In the genomic region with DNA sequence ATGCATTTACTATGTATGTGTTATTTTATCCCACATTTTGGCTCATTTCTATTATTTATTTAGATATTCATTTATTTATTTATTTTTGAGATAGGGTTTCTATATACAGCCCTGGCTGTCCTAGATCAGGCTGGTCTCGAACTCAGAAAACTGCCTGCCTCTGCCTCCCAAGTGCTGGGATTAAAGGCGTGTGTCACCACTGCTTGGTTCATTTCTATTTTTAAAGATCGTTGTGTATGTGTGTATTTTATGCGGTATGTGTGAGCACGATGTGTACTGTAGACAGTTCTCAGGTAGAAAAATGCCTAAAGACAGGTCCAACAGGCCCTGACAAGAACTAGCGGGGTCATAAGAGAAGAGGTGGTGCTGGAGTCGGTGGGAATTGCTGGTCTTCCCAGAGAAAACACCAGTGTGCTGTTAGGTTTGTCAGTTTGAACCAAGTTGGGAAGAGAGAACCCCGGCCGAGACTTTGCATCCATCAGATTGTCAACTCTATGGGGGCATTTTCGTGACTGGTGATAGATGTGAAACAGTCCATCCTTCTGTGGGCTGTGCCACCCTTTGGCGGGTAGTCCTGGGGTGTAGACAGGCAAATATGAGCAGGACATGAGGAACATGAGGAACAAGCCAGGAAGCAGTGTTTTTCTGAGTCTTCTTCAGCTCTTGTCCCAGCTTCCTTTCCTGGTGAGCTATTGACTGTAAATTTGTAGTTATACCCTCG, we compare ENCODE assay signal across 8 mouse cellular contexts. TPM values are rescaled to one million over a fixed set of nuclear protein-coding genes. Genes with fewer than 3 reads are reported as not detected.
DNase-seq lines count a peak whose midpoint lies in the region; ATAC-seq and TF ChIP-seq lines count a peak whose summit lies in the region.
"Had no signal": no experiment of that assay in that cellular context is flagged by ENCODE, and none has a peak within 500 bp of the region (broad histone marks: within the 10 kb centered on the region; RNA-seq: fewer than 3 reads in every experiment).

No protein-coding gene starts in this region.

- peak overlapping the region; percentile 65; the same call in 1 of the 2 replicates for H3K4me2 ChIP-seq in lung, embryonic 15.5 days
- peak overlapping the region; percentile 55; the same call in 1 of the 2 replicates for H3K4me2 ChIP-seq in forebrain, embryonic 11.5 days (ENCODE audit: low read depth, low read length, severe bottlenecking)
- H3K4me2 ChIP-seq in intestine, postnatal 0 days (replicated peaks; ENCODE audit: low read depth) = 0 out of 2 replicates have a peak overlapping the region, but pooled peaks have one; percentile 64
- H3K4me2 ChIP-seq in stomach, embryonic 14.5 days (replicated peaks; ENCODE audit: low read depth, low read length) = peak overlapping the region; percentile 51; the same call in 1 of the 2 replicates
- no peak overlapping the region for H3K4me2 ChIP-seq in lung, postnatal 0 days (replicated peaks; ENCODE audit: low read depth, low read length)

- no peaks in the 10 kb centered on the region for H3K9me3 ChIP-seq in lung, embryonic 15.5 days
- H3K9me3 ChIP-seq in forebrain, embryonic 11.5 days (ENCODE audit: control insufficient read depth, low read length) = no peaks in the 10 kb centered on the region
- H3K9me3 ChIP-seq in intestine, postnatal 0 days (ENCODE audit: control insufficient read depth) = no peaks in the 10 kb centered on the region
- H3K9me3 ChIP-seq in stomach, embryonic 14.5 days (ENCODE audit: control insufficient read depth, low read depth, low read length) = no peaks in the 10 kb centered on the region
- H3K9me3 ChIP-seq in lung, postnatal 0 days (ENCODE audit: low read length) = no peaks in the 10 kb centered on the region

- H3K9ac ChIP-seq in lung, embryonic 15.5 days = no peak overlapping the region
- no peak overlapping the region for H3K9ac ChIP-seq in forebrain, embryonic 11.5 days (ENCODE audit: low read length)
- no peak overlapping the region for H3K9ac ChIP-seq in intestine, postnatal 0 days (ENCODE audit: low read depth, low read length)
- no peak overlapping the region for H3K9ac ChIP-seq in stomach, embryonic 14.5 days (replicated peaks; ENCODE audit: low read depth, low read length)
- H3K9ac ChIP-seq in lung, postnatal 0 days (replicated peaks; ENCODE audit: low read depth) = no peak overlapping the region

- no peak for ATAC-seq in lung, embryonic 15.5 days (ENCODE audit: borderline replicate concordance, extremely low read depth, low FRiP score, low TSS enrichment)
- no peak for ATAC-seq in forebrain, embryonic 11.5 days (replicated peaks; ENCODE audit: low FRiP score)
- no peak for ATAC-seq in intestine, postnatal 0 days
- no peak for ATAC-seq in stomach, embryonic 14.5 days (ENCODE audit: insufficient number of reproducible peaks, insufficient read depth, low FRiP score, low read depth)
- ATAC-seq in lung, postnatal 0 days = no peak

- 72% methylated on average over 12 of the region's 12 CpGs for WGBS in lung, embryonic 15.5 days
- 82% methylated on average over 12 of the region's 12 CpGs for WGBS in forebrain, embryonic 11.5 days
- 81% methylated on average over 12 of the region's 12 CpGs for WGBS in intestine, postnatal 0 days
- 72% methylated on average over 12 of the region's 12 CpGs for WGBS in stomach, embryonic 14.5 days
- 68% methylated on average over 12 of the region's 12 CpGs for WGBS in lung, postnatal 0 days

- no peak for TF ChIP-seq EP300 in lung, postnatal 0 days (IDR thresholded peaks at IDR 0.05)

- H3K27ac ChIP-seq in lung, embryonic 15.5 days = no peak overlapping the region
- no peak overlapping the region for H3K27ac ChIP-seq in forebrain, embryonic 11.5 days (ENCODE audit: low read depth, low read length)
- no peak overlapping the region for H3K27ac ChIP-seq in intestine, postnatal 0 days (ENCODE audit: low read depth, low read length)
- no peak overlapping the region for H3K27ac ChIP-seq in stomach, embryonic 14.5 days (ENCODE audit: low read length)
- H3K27ac ChIP-seq in lung, postnatal 0 days (ENCODE audit: low read length) = no peak overlapping the region

- no peak for TF ChIP-seq CTCF in intestine, postnatal 0 days (IDR thresholded peaks at IDR 0.05; ENCODE audit: low read depth)
- TF ChIP-seq CTCF in lung, postnatal 0 days (IDR thresholded peaks at IDR 0.05) = no peak

- peaks cover 14% of the 10 kb centered on the region for H3K4me1 ChIP-seq in lung, embryonic 15.5 days
- H3K4me1 ChIP-seq in forebrain, embryonic 11.5 days (replicated peaks; ENCODE audit: control insufficient read depth, insufficient read depth, low read length) = no peaks in the 10 kb centered on the region
- no peaks in the 10 kb centered on the region; the same call in 1 of the 2 replicates for H3K4me1 ChIP-seq in intestine, postnatal 0 days (replicated peaks; ENCODE audit: control insufficient read depth, insufficient read depth, low read length)
- H3K4me1 ChIP-seq in stomach, embryonic 14.5 days (ENCODE audit: control insufficient read depth, insufficient read depth, low read length) = peaks cover 6% of the 10 kb centered on the region; the same call in 1 of the 2 replicates
- H3K4me1 ChIP-seq in lung, postnatal 0 days (ENCODE audit: insufficient read depth, low read depth, low read length) = no peaks in the 10 kb centered on the region

- no peaks in the 10 kb centered on the region for H3K36me3 ChIP-seq in lung, embryonic 15.5 days
- H3K36me3 ChIP-seq in forebrain, embryonic 11.5 days (ENCODE audit: control insufficient read depth, insufficient read depth, low read length) = no peaks in the 10 kb centered on the region
- no peaks in the 10 kb centered on the region for H3K36me3 ChIP-seq in intestine, postnatal 0 days (ENCODE audit: control insufficient read depth, insufficient read depth)
- H3K36me3 ChIP-seq in stomach, embryonic 14.5 days (ENCODE audit: control insufficient read depth, insufficient read depth, low read length) = no peaks in the 10 kb centered on the region
- H3K36me3 ChIP-seq in lung, postnatal 0 days (ENCODE audit: insufficient read depth, low read length) = no peaks in the 10 kb centered on the region

- DNase-seq in lung, postnatal 10 days = no peak
- no peak for DNase-seq in forebrain, embryonic 11.5 days (ENCODE audit: low spot score)
- DNase-seq in lung, postnatal 0 days (ENCODE audit: low spot score) = no peak
- no peak for DNase-seq in frontal cortex, postnatal 10 days (ENCODE audit: low spot score in 2 of 2)

- no peak overlapping the region; the same call in 1 of the 2 replicates for H3K4me3 ChIP-seq in lung, embryonic 15.5 days
- no peak overlapping the region; the same call in 1 of the 2 replicates for H3K4me3 ChIP-seq in forebrain, embryonic 11.5 days (ENCODE audit: low read depth, low read length)
- H3K4me3 ChIP-seq in intestine, postnatal 0 days (ENCODE audit: low read depth, low read length) = no peak overlapping the region
- H3K4me3 ChIP-seq in stomach, embryonic 14.5 days (ENCODE audit: low read depth, low read length) = no peak overlapping the region
- H3K4me3 ChIP-seq in lung, postnatal 0 days (ENCODE audit: low read depth, low read length) = no peak overlapping the region

- H3K27me3 ChIP-seq in lung, embryonic 15.5 days = no peaks in the 10 kb centered on the region
- H3K27me3 ChIP-seq in forebrain, embryonic 11.5 days (ENCODE audit: control insufficient read depth, insufficient read depth, low read length) = no peaks in the 10 kb centered on the region
- H3K27me3 ChIP-seq in intestine, postnatal 0 days (replicated peaks; ENCODE audit: control insufficient read depth, insufficient read depth, low read length) = no peaks in the 10 kb centered on the region
- H3K27me3 ChIP-seq in stomach, embryonic 14.5 days (ENCODE audit: control insufficient read depth, insufficient read depth, low read length) = no peaks in the 10 kb centered on the region
- H3K27me3 ChIP-seq in lung, postnatal 0 days (replicated peaks; ENCODE audit: insufficient read depth, low read length) = no peaks in the 10 kb centered on the region

RNA-seq across cellular contexts. Expression of a gene that starts 8.3 kb away (rescaled TPM):
- polyA plus RNA-seq in lung, embryonic 15.5 days (2015; fragmentation: Nextera tagmentation; extraction: Ambion mirVana) = 0.15 and 0.16 TPM in 2 replicates
- polyA plus RNA-seq in forebrain, embryonic 11.5 days (2014; fragmentation: Nextera tagmentation; extraction: Ambion mirVana) = not detected in 2 replicates
- 0.21 and 0.27 TPM in 2 replicates for polyA plus RNA-seq in intestine, postnatal 0 days (2015; fragmentation: Nextera tagmentation; extraction: Ambion mirVana)
- not detected in 2 replicates for polyA plus RNA-seq in stomach, embryonic 14.5 days (2014; fragmentation: Nextera tagmentation; extraction: Ambion mirVana)
- polyA plus RNA-seq in lung, postnatal 0 days (2015; fragmentation: Nextera tagmentation; extraction: Ambion mirVana) = 0.41 and 0.50 TPM in 2 replicates

RNA-seq across cellular contexts. Expression of a gene that starts 28.8 kb away (rescaled TPM):
- polyA plus RNA-seq in lung, embryonic 15.5 days (2015; fragmentation: Nextera tagmentation; extraction: Ambion mirVana) = not detected in 2 replicates
- not detected in 2 replicates for polyA plus RNA-seq in forebrain, embryonic 11.5 days (2014; fragmentation: Nextera tagmentation; extraction: Ambion mirVana)
- polyA plus RNA-seq in intestine, postnatal 0 days (2015; fragmentation: Nextera tagmentation; extraction: Ambion mirVana) = 0.25 TPM in 1 of 2 replicates, not detected in the other
- not detected in 2 replicates for polyA plus RNA-seq in stomach, embryonic 14.5 days (2014; fragmentation: Nextera tagmentation; extraction: Ambion mirVana)
- 0.26 TPM in 1 of 2 replicates, not detected in the other for polyA plus RNA-seq in lung, postnatal 0 days (2015; fragmentation: Nextera tagmentation; extraction: Ambion mirVana)
- polyA plus RNA-seq: inflammation-experienced regulatory T-cells, adult 6 months had no signal

RNA-seq across cellular contexts. Expression of a gene that starts 28.8 kb away (rescaled TPM):
- polyA plus RNA-seq in lung, embryonic 15.5 days (2015; fragmentation: Nextera tagmentation; extraction: Ambion mirVana) = 0.16 and 0.18 TPM in 2 replicates
- not detected in 2 replicates for polyA plus RNA-seq in forebrain, embryonic 11.5 days (2014; fragmentation: Nextera tagmentation; extraction: Ambion mirVana)
- polyA plus RNA-seq in intestine, postnatal 0 days (2015; fragmentation: Nextera tagmentation; extraction: Ambion mirVana) = 0.35 and 0.80 TPM in 2 replicates
- polyA plus RNA-seq in stomach, embryonic 14.5 days (2014; fragmentation: Nextera tagmentation; extraction: Ambion mirVana) = 0.29 and 0.34 TPM in 2 replicates
- 0.26 and 0.35 TPM in 2 replicates for polyA plus RNA-seq in lung, postnatal 0 days (2015; fragmentation: Nextera tagmentation; extraction: Ambion mirVana)
